Mouse (Mus musculus) neural tube, embryonic 12.5 days (tissue): ENCODE results near the gene Fuca1. TPM values are rescaled to one million over a fixed set of nuclear protein-coding genes. Genes with fewer than 3 reads are reported as not detected.

Source experiments
- ATAC-seq: fragments of 200-750 bp; cut with Nextera tagmentation; 2 replicates; pipeline ENCODE4 v1.8.0; 2017; ENCODE audit warnings: low read depth, mild to moderate bottlenecking, moderate TSS enrichment, moderate library complexity; ENCODE audit not compliant: low FRiP score
- H3K27ac ChIP-seq: fragments of 300-500 bp; sonication (generic); 2 replicates; pipeline ENCODE4 v1.5.1; 2016
- H3K27me3 ChIP-seq: fragments of 300-500 bp; sonication (generic); replicated peaks from 2 replicates; pipeline ENCODE4 v1.6.1; 2016; ENCODE audit warnings: mild to moderate bottlenecking
- H3K36me3 ChIP-seq: fragments of 300-500 bp; sonication (generic); 2 replicates; pipeline ENCODE4 v1.6.1; 2016; ENCODE audit warnings: mild to moderate bottlenecking
- H3K4me1 ChIP-seq: fragments of 300-500 bp; sonication (generic); 2 replicates; pipeline ENCODE4 v1.6.1; 2016
- H3K4me2 ChIP-seq: fragments of 300-500 bp; sonication (generic); replicated peaks from 2 replicates; pipeline ENCODE4 v1.6.1; 2016; ENCODE audit warnings: mild to moderate bottlenecking
- H3K4me3 ChIP-seq: fragments of 300-500 bp; sonication (generic); 2 replicates; pipeline ENCODE4 v1.5.1; 2016
- H3K9ac ChIP-seq: fragments of 300-500 bp; sonication (generic); 2 replicates; pipeline ENCODE4 v1.6.1; 2016; ENCODE audit warnings: mild to moderate bottlenecking
- H3K9me3 ChIP-seq: fragments of 300-500 bp; sonication (generic); 2 replicates; pipeline ENCODE4 v1.6.1; 2016; ENCODE audit warnings: mild to moderate bottlenecking
- WGBS: fragments of 180-500 bp; shearing (Covaris S2); methylation state at CpG from one replicate; pipeline ENCODE4 v1.1.7; 2016; 5-methylcytosine and 5-hydroxymethylcytosine counted together
- polyA plus RNA-seq: library from polyadenylated mRNA; unstranded; fragments of >200 nt; fragmentation: Nextera tagmentation; extraction: Ambion mirVana; gene quantifications from 2 replicates; pipeline ENCODE4 v1.2.1, GENCODE M21; 2016

The Fuca1 gene
- polyA plus RNA-seq, 1 experiment from 2014 or later: 53.6 TPM

- 98% methylated on average over 6 of the region's 6 CpGs for WGBS
- Histone ChIP-seq H3K27ac (no peak overlapping the region), H3K4me3 (no peak overlapping the region), H3K4me2 (no peak overlapping the region), H3K9ac (no peak overlapping the region), H3K9me3 (no peaks in the 10 kb centered on the region), H3K27me3 (no peaks in the 10 kb centered on the region), H3K36me3 (no peaks in the 10 kb centered on the region), H3K4me1 (peaks cover 22% of the 10 kb centered on the region)
- ATAC-seq: no peak
Measured at GRCm38 (mm10) chr4:135880018-135880417, 40.5 kb upstream of the Fuca1 start.

- H3K4me1 ChIP-seq: peaks cover 17% of the 10 kb centered on the region
- no peaks in the 10 kb centered on the region for H3K36me3 ChIP-seq
- H3K27ac ChIP-seq: no peak overlapping the region
- ATAC-seq: no peak
- no peaks in the 10 kb centered on the region for H3K27me3 ChIP-seq
- no peak overlapping the region for H3K9ac ChIP-seq
- H3K9me3 ChIP-seq: no peaks in the 10 kb centered on the region
- no peak overlapping the region for H3K4me2 ChIP-seq
- 86% methylated on average over 10 of the region's 10 CpGs for WGBS
- H3K4me3 ChIP-seq: no peak overlapping the region
Measured at GRCm38 (mm10) chr4:135880576-135880975, 40.0 kb upstream of the Fuca1 start.

GRCm38 (mm10) chr4:135882023-135882422 lies 38.5 kb upstream of the Fuca1 start:
- 84% methylated on average over 6 of the region's 6 CpGs for WGBS
- Histone ChIP-seq H3K9ac (no peak overlapping the region), H3K27ac (no peak overlapping the region), H3K4me1 (peaks cover 3% of the 10 kb centered on the region), H3K27me3 (no peaks in the 10 kb centered on the region), H3K36me3 (no peaks in the 10 kb centered on the region), H3K9me3 (no peaks in the 10 kb centered on the region), H3K4me3 (no peak overlapping the region), H3K4me2 (no peak overlapping the region)
- no peak for ATAC-seq

- H3K4me2 ChIP-seq: no peak overlapping the region
- no peak overlapping the region for H3K9ac ChIP-seq
- 60% methylated on average over 10 of the region's 10 CpGs for WGBS
- H3K27me3 ChIP-seq: no peaks in the 10 kb centered on the region
- H3K36me3 ChIP-seq: no peaks in the 10 kb centered on the region
- H3K4me1 ChIP-seq: peaks cover 2% of the 10 kb centered on the region; the same call in 1 of the 2 replicates
- no peak overlapping the region for H3K4me3 ChIP-seq
- no peaks in the 10 kb centered on the region for H3K9me3 ChIP-seq
- H3K27ac ChIP-seq: no peak overlapping the region
- no peak for ATAC-seq
Measured at GRCm38 (mm10) chr4:135883401-135883851, 37.1 kb upstream of the Fuca1 start.

GRCm38 (mm10) chr4:135883881-135884516 lies 36.5 kb upstream of the Fuca1 start:
- Histone ChIP-seq H3K9ac (no peak overlapping the region), H3K9me3 (no peaks in the 10 kb centered on the region), H3K4me1 (peaks cover 2% of the 10 kb centered on the region; the same call in 1 of the 2 replicates), H3K27ac (no peak overlapping the region), H3K27me3 (no peaks in the 10 kb centered on the region), H3K4me2 (no peak overlapping the region), H3K4me3 (no peak overlapping the region), H3K36me3 (no peaks in the 10 kb centered on the region)
- ATAC-seq: no peak
- 74% methylated on average over 7 of the region's 7 CpGs for WGBS

GRCm38 (mm10) chr4:135884531-135884930 lies 36.0 kb upstream of the Fuca1 start:
- WGBS: 50% methylated on average over 6 of the region's 6 CpGs
- no peak overlapping the region for H3K27ac ChIP-seq
- ATAC-seq: no peak
- H3K4me2 ChIP-seq: no peak overlapping the region
- H3K27me3 ChIP-seq: no peaks in the 10 kb centered on the region
- H3K9me3 ChIP-seq: no peaks in the 10 kb centered on the region
- H3K9ac ChIP-seq: no peak overlapping the region
- H3K4me3 ChIP-seq: no peak overlapping the region
- no peaks in the 10 kb centered on the region for H3K36me3 ChIP-seq
- H3K4me1 ChIP-seq: peaks cover 2% of the 10 kb centered on the region; the same call in 1 of the 2 replicates

GRCm38 (mm10) chr4:135885676-135886075 lies 34.9 kb upstream of the Fuca1 start:
- ATAC-seq: no peak
- H3K4me1 ChIP-seq: peaks cover 2% of the 10 kb centered on the region; the same call in 1 of the 2 replicates
- no peak overlapping the region for H3K4me2 ChIP-seq
- WGBS: 90% methylated on average over 12 of the region's 12 CpGs
- H3K27me3 ChIP-seq: no peaks in the 10 kb centered on the region
- no peak overlapping the region for H3K4me3 ChIP-seq
- H3K9me3 ChIP-seq: no peaks in the 10 kb centered on the region
- H3K9ac ChIP-seq: no peak overlapping the region
- no peak overlapping the region for H3K27ac ChIP-seq
- H3K36me3 ChIP-seq: no peaks in the 10 kb centered on the region

- no peaks in the 10 kb centered on the region for H3K27me3 ChIP-seq
- no peak overlapping the region for H3K4me3 ChIP-seq
- H3K4me2 ChIP-seq: no peak overlapping the region
- no peak overlapping the region for H3K27ac ChIP-seq
- no peak overlapping the region for H3K9ac ChIP-seq
- ATAC-seq: no peak
- no peaks in the 10 kb centered on the region for H3K9me3 ChIP-seq
- WGBS: 91% methylated on average over 4 of the region's 4 CpGs
- peaks cover 2% of the 10 kb centered on the region; the same call in 1 of the 2 replicates for H3K4me1 ChIP-seq
- H3K36me3 ChIP-seq: no peaks in the 10 kb centered on the region
Measured at GRCm38 (mm10) chr4:135886184-135886583, 34.4 kb upstream of the Fuca1 start.

- H3K4me3 ChIP-seq: no peak overlapping the region
- no peaks in the 10 kb centered on the region for H3K36me3 ChIP-seq
- no peak overlapping the region for H3K4me2 ChIP-seq
- H3K27me3 ChIP-seq: no peaks in the 10 kb centered on the region
- peaks cover 2% of the 10 kb centered on the region; the same call in 1 of the 2 replicates for H3K4me1 ChIP-seq
- 93% methylated on average over 24 of the region's 24 CpGs for WGBS
- no peak overlapping the region for H3K27ac ChIP-seq
- H3K9ac ChIP-seq: no peak overlapping the region
- no peak for ATAC-seq
- H3K9me3 ChIP-seq: no peaks in the 10 kb centered on the region
Measured at GRCm38 (mm10) chr4:135888448-135889057, 32.0 kb upstream of the Fuca1 start.

GRCm38 (mm10) chr4:135889146-135889883 lies 31.2 kb upstream of the Fuca1 start:
- peaks cover 2% of the 10 kb centered on the region; the same call in 1 of the 2 replicates for H3K4me1 ChIP-seq
- no peak overlapping the region for H3K4me3 ChIP-seq
- WGBS: 84% methylated on average over 7 of the region's 7 CpGs
- ATAC-seq: no peak
- no peak overlapping the region for H3K4me2 ChIP-seq
- H3K36me3 ChIP-seq: no peaks in the 10 kb centered on the region
- no peaks in the 10 kb centered on the region for H3K9me3 ChIP-seq
- no peaks in the 10 kb centered on the region for H3K27me3 ChIP-seq
- no peak overlapping the region for H3K27ac ChIP-seq
- H3K9ac ChIP-seq: no peak overlapping the region

- 6% methylated on average over 4 of the region's 4 CpGs for WGBS
- H3K4me3 ChIP-seq: no peak overlapping the region
- no peak overlapping the region for H3K4me2 ChIP-seq
- no peaks in the 10 kb centered on the region for H3K4me1 ChIP-seq
- no peaks in the 10 kb centered on the region for H3K9me3 ChIP-seq
- ATAC-seq: peak; percentile 63; the same call in 1 of the 2 replicates
- H3K27me3 ChIP-seq: no peaks in the 10 kb centered on the region
- H3K9ac ChIP-seq: no peak overlapping the region
- H3K27ac ChIP-seq: no peak overlapping the region
- no peaks in the 10 kb centered on the region for H3K36me3 ChIP-seq
Measured at GRCm38 (mm10) chr4:135889884-135890283, 30.7 kb upstream of the Fuca1 start.

- no peak overlapping the region for H3K27ac ChIP-seq
- H3K4me2 ChIP-seq: no peak overlapping the region
- H3K9ac ChIP-seq: no peak overlapping the region
- no peaks in the 10 kb centered on the region for H3K27me3 ChIP-seq
- H3K4me1 ChIP-seq: no peaks in the 10 kb centered on the region
- ATAC-seq: no peak
- H3K36me3 ChIP-seq: no peaks in the 10 kb centered on the region
- H3K9me3 ChIP-seq: no peaks in the 10 kb centered on the region
- no peak overlapping the region for H3K4me3 ChIP-seq
- WGBS: 85% methylated on average over 2 of the region's 2 CpGs
Measured at GRCm38 (mm10) chr4:135891539-135891938, 29.0 kb upstream of the Fuca1 start.
